Comparison of ENCODE assay signal across 8 mouse cellular contexts in genomic region chr6:30175225-30175917, GRCm38 (mm10).
DNase-seq lines count a peak whose midpoint lies in the region; ATAC-seq and TF ChIP-seq lines count a peak whose summit lies in the region.

No protein-coding gene starts in this region.

- H3K4me2 ChIP-seq in heart, embryonic 16.5 days (ENCODE audit: low read depth, low read length), result peak overlapping the region; percentile 58
- peak overlapping the region; percentile 19 for H3K4me2 ChIP-seq in forebrain, embryonic 16.5 days (ENCODE audit: low read length)
- peak overlapping the region; percentile 39 for H3K4me2 ChIP-seq in midbrain, embryonic 11.5 days

- intact Hi-C loops in heart, postnatal 25 days (cut with DNase I), result no loop called here

- no peaks in the 10 kb centered on the region for H3K36me3 ChIP-seq in heart, embryonic 16.5 days (ENCODE audit: control insufficient read depth, insufficient read depth)
- H3K36me3 ChIP-seq in ES-Bruce4 (ENCODE audit: control insufficient read depth, insufficient read depth, low read length, poor library complexity, severe bottlenecking), result no peaks in the 10 kb centered on the region
- no peaks in the 10 kb centered on the region for H3K36me3 ChIP-seq in forebrain, embryonic 16.5 days (ENCODE audit: control insufficient read depth, insufficient read depth)
- H3K36me3 ChIP-seq in midbrain, embryonic 11.5 days (ENCODE audit: control insufficient read depth, insufficient read depth, low read length), result no peaks in the 10 kb centered on the region

- H3K9ac ChIP-seq in heart, embryonic 16.5 days (ENCODE audit: low read length), result no peak overlapping the region
- peak overlapping the region; percentile 84 for H3K9ac ChIP-seq in ES-Bruce4 (ENCODE audit: low read depth, poor library complexity, severe bottlenecking)
- H3K9ac ChIP-seq in forebrain, embryonic 16.5 days (replicated peaks; ENCODE audit: low read depth, low read length), result no peak overlapping the region
- H3K9ac ChIP-seq in midbrain, embryonic 11.5 days (ENCODE audit: low read length), result no peak overlapping the region

- H3K9me3 ChIP-seq in heart, embryonic 16.5 days (replicated peaks; ENCODE audit: control insufficient read depth, low read length), result no peaks in the 10 kb centered on the region
- no peaks in the 10 kb centered on the region for H3K9me3 ChIP-seq in ES-Bruce4 (replicated peaks; ENCODE audit: control insufficient read depth, insufficient read depth, low read length, poor library complexity, severe bottlenecking)
- no peaks in the 10 kb centered on the region for H3K9me3 ChIP-seq in forebrain, embryonic 16.5 days (ENCODE audit: control insufficient read depth, low read length)
- H3K9me3 ChIP-seq in midbrain, embryonic 11.5 days (ENCODE audit: control insufficient read depth, low read length), result no peaks in the 10 kb centered on the region

- no peak overlapping the region for H3K27ac ChIP-seq in heart, embryonic 16.5 days (ENCODE audit: low read length)
- peak overlapping the region; percentile 87 for H3K27ac ChIP-seq in ES-Bruce4 (ENCODE audit: insufficient read depth, low read length)
- no peak overlapping the region for H3K27ac ChIP-seq in forebrain, embryonic 16.5 days (ENCODE audit: low read length)
- no peak overlapping the region for H3K27ac ChIP-seq in midbrain, embryonic 11.5 days (ENCODE audit: low read depth, low read length)

- peak overlapping the region; percentile 49 for H3K4me3 ChIP-seq in heart, embryonic 16.5 days (ENCODE audit: low read length)
- H3K4me3 ChIP-seq in ES-Bruce4 (ENCODE audit: low read depth, low read length), result peak overlapping the region; percentile 92
- H3K4me3 ChIP-seq in forebrain, embryonic 16.5 days (replicated peaks; ENCODE audit: low read length), result peak overlapping the region; percentile 5; the same call in 1 of the 2 replicates
- H3K4me3 ChIP-seq in midbrain, embryonic 11.5 days (ENCODE audit: low read depth, low read length), result peak overlapping the region; percentile 11

- WGBS in heart, embryonic 16.5 days, result 2% methylated on average over 45 of the region's 45 CpGs
- under 1% methylated on average over 42 of the region's 45 CpGs for WGBS in forebrain, embryonic 16.5 days
- under 1% methylated on average over 42 of the region's 45 CpGs for whole genome bisulfite sequencing in midbrain, embryonic 11.5 days

- ATAC-seq in heart, embryonic 16.5 days (replicated peaks; ENCODE audit: extremely low read depth, insufficient read depth, low FRiP score), result no peak
- ATAC-seq in forebrain, embryonic 16.5 days, result no peak
- ATAC-seq in midbrain, embryonic 11.5 days (ENCODE audit: low FRiP score), result peak; percentile 28; the same call in 1 of the 2 replicates
- ATAC-seq in erythroid progenitor cell, adult 5-6 weeks (replicated peaks; ENCODE audit: low FRiP score, poor library complexity, severe bottlenecking), result no peak

- no peak for DNase-seq in heart, postnatal 25 days (ENCODE audit: low spot score)
- peak; percentile 97 for DNase-seq in midbrain, embryonic 11.5 days (ENCODE audit: low spot score, missing footprints)
- DNase-seq in urinary bladder, postnatal 4 days (ENCODE audit: low spot score in 2 of 2), result no peak
- no peak for DNase-seq in right cerebral cortex, postnatal 14 days

- TF ChIP-seq EP300 in ES-Bruce4 (IDR thresholded peaks at IDR 0.05; ENCODE audit: insufficient read depth, low read depth, low read length), result no peak

- no peak for TF ChIP-seq CTCF in ES-Bruce4 (IDR thresholded peaks at IDR 0.05; ENCODE audit: low read depth, low read length)

- peaks cover 97% of the 10 kb centered on the region for H3K27me3 ChIP-seq in heart, embryonic 16.5 days (ENCODE audit: control insufficient read depth, insufficient read depth, low read length)
- no peaks in the 10 kb centered on the region for H3K27me3 ChIP-seq in ES-Bruce4 (ENCODE audit: control insufficient read depth, insufficient read depth, low read length, poor library complexity, severe bottlenecking)
- H3K27me3 ChIP-seq in forebrain, embryonic 16.5 days (replicated peaks; ENCODE audit: control insufficient read depth, insufficient read depth, low read length), result peaks cover 78% of the 10 kb centered on the region
- H3K27me3 ChIP-seq in midbrain, embryonic 11.5 days (ENCODE audit: control insufficient read depth, insufficient read depth, low read length), result peaks cover 99% of the 10 kb centered on the region

- peaks cover 34% of the 10 kb centered on the region for H3K4me1 ChIP-seq in heart, embryonic 16.5 days (ENCODE audit: control insufficient read depth, insufficient read depth, low read length)
- H3K4me1 ChIP-seq in ES-Bruce4 (ENCODE audit: control insufficient read depth, insufficient read depth, low read length), result peaks cover 2% of the 10 kb centered on the region
- peaks cover 38% of the 10 kb centered on the region for H3K4me1 ChIP-seq in forebrain, embryonic 16.5 days (replicated peaks; ENCODE audit: control insufficient read depth, insufficient read depth, low read length)
- peaks cover 31% of the 10 kb centered on the region for H3K4me1 ChIP-seq in midbrain, embryonic 11.5 days (ENCODE audit: control insufficient read depth, insufficient read depth, low read length)

- no peak for TF ChIP-seq POLR2A in ES-Bruce4 (IDR thresholded peaks at IDR 0.05; ENCODE audit: insufficient read depth, low read length)

Comparison
In these comparisons a context has a peak if more than half of its experiments do, and no peak if none do; other contexts are left out.
1. H3K4me3 ChIP-seq: peak in every context shown above with its lines; median percentile 92 in ES-Bruce4; 49 in heart, embryonic 16.5 days; 11 in midbrain, embryonic 11.5 days; 5 in forebrain, embryonic 16.5 days.